Mouse (Mus musculus) cortical plate, adult 2 months (tissue): ENCODE measurements around the gene Rtn4rl1. TPM values are rescaled to one million over a fixed set of nuclear protein-coding genes. Genes with fewer than 3 reads are reported as not detected.

ENCODE experiments used
- H3K27ac ChIP-seq: fragments of 200-500 bp; 2 replicates; pipeline ENCODE4 v1.5.1; 2012; ENCODE audit warnings: low read length, control low read depth, inconsistent platforms; ENCODE audit not compliant: insufficient read depth
- H3K4me1 ChIP-seq: fragments of 200-500 bp; 2 replicates; pipeline ENCODE4 v1.6.1; 2011; ENCODE audit warnings: low read length; ENCODE audit not compliant: control insufficient read depth, insufficient read depth
- H3K4me3 ChIP-seq: fragments of 200-500 bp; 2 replicates; pipeline ENCODE4 v1.5.1; 2011; ENCODE audit warnings: mild to moderate bottlenecking, low read length, control low read depth; ENCODE audit not compliant: insufficient read depth
- CTCF ChIP-seq: fragments of 200-500 bp; IDR thresholded peaks from 2 replicates; pipeline ENCODE4 v1.5.1; 2011; ENCODE audit warnings: mild to moderate bottlenecking, control low read depth, low read length; ENCODE audit not compliant: insufficient read depth; ENCODE audit errors: extremely low read depth
- POLR2A ChIP-seq: fragments of 200-500 bp; IDR thresholded peaks from 2 replicates; pipeline ENCODE4 v1.6.1; 2011; ENCODE audit warnings: mild to moderate bottlenecking, low read length, control low read depth; ENCODE audit not compliant: insufficient read depth; ENCODE audit errors: extremely low read depth
- polyA plus RNA-seq: library from polyadenylated mRNA; depleted of rRNA; stranded (reverse); fragments of >200 nt; gene quantifications from 2 replicates; pipeline ENCODE4 v1.2.3, GENCODE M21; 2012

Gene Rtn4rl1
- polyA plus RNA-seq, 1 experiment = 37.9 TPM

DNA sequence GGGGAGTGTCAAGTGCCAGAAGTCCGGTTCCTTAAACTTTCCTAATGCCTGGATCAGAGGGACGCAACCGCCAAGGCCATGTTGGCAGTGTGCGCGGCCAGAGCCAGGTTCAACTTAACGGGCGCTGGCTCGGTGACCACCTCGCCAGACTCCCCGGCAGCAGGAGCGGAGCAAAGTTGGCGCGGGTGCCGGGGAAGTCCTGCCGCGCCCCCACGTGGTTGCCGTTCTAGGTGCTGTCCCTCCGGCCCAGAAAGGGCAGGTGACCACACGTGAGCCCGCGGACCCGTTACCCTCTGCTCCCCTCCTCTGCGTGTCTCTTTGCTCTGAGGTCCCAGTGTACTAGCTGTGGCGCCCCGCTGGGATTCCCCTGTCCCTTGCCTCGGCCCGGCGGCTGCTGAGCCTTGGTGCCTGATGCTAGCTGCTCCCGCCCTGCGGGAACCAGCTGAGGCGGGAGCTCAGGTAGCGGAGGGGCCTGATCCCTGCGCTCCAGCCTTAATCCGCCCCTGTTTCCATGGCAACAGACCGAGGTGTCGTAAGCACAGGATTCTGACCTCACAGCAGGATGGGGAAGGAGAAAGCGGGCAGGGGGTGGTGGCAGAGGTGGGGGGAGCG lies 1.4 kb downstream of the Rtn4rl1 start:
- peaks cover 7% of the 10 kb centered on the region for H3K4me1 ChIP-seq
- peak overlapping the region; percentile 74 for H3K4me3 ChIP-seq
- TF ChIP-seq POLR2A (no peak), CTCF (no peak)
- peak overlapping the region; percentile 72; the same call in 1 of the 2 replicates for H3K27ac ChIP-seq

DNA sequence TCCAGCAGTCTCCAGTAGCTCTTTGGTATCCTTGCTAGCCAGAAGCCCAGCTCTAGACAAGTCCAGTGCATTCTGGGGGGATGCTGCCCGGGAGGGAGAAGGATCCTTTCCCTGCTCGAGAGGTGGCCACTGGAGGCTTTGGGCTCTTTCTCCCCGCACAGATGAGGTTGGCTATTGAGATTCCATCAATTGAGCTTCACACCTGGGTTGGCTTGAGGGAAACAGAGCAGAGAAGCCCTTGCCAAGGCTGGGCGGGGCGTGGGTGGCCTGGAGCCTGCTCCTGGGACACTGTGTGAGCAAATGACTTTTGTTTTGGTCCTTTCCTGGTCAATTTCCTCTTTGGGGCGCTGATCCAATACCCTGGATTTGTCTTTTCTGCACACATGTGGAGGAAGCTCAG lies 2.5 kb downstream of the Rtn4rl1 start:
- H3K4me1 ChIP-seq = peaks cover 7% of the 10 kb centered on the region
- H3K27ac ChIP-seq = no peak overlapping the region; the same call in 1 of the 2 replicates
- TF ChIP-seq CTCF (no peak), POLR2A (no peak)
- H3K4me3 ChIP-seq = peak overlapping the region; percentile 74

DNA sequence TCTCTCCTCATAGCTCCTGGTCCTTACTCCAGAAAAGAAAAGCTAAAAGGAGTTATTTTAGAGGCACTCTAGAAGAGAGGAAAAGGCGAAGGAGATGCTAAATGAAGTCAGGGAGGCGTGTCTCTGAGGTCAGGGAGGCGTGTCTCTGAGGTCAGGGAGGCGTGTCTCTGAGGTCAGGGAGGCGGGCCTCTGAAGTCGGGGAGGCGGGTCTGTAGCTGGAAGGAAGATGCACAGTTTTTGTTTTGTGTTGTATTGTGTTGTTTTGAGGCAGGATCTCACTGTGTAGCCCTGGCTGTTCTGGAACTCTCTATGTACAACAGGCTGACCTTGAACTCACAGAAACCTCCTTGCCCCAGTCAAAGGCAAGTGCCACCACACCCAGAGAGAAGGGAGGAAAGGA lies 4.4 kb downstream of the Rtn4rl1 start:
- TF ChIP-seq CTCF (no peak), POLR2A (no peak)
- no peak overlapping the region for H3K27ac ChIP-seq
- H3K4me1 ChIP-seq = peaks cover 8% of the 10 kb centered on the region
- H3K4me3 ChIP-seq = no peak overlapping the region

DNA sequence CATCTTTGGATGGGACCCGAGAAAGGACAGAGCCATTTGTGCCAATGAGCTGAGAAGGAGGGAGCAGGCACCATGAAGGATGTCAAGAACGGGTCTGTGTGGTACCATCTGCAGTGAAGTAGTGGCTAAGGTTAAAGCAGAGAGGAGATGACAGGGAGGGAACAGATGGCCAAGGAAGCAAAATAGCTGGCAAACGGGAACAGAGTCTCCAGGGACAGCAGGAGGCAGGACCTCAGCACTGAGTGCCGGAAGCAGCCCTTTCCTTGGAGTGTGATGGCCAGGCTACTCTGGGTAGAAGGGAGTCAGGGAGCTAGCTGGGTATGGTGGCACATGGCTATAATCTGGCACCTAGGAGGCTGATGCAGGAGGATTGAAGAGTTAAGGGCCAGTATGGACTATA lies 5.2 kb downstream of the Rtn4rl1 start:
- H3K4me1 ChIP-seq = peaks cover 8% of the 10 kb centered on the region

DNA sequence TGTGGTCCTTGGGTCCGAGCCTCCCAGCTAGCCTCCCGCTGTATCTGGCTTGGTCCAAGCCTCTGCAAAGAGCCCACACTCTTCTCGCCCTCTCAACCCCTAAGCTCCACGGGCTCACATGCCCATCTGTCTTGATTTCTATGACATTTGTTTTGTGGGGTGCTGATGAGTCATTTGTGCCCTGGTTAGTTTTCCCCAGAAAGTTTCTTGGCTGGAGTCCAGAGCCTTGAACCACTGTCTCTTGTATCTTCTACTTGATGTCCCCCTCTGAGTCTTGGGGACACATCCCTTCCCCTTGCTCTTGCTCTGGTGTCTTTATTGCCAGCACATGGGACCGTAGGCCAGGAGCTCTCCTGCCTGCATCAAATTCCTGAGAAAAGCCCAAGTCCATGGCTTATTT lies 6.4 kb downstream of the Rtn4rl1 start:
- TF ChIP-seq CTCF (no peak), POLR2A (no peak)
- H3K4me3 ChIP-seq = no peak overlapping the region
- peaks cover 8% of the 10 kb centered on the region for H3K4me1 ChIP-seq
- H3K27ac ChIP-seq = no peak overlapping the region; the same call in 1 of the 2 replicates

More for the DNA sequence above, 5.2 kb downstream of the Rtn4rl1 start:
- TF ChIP-seq POLR2A (no peak), CTCF (no peak)
- H3K4me3 ChIP-seq = no peak overlapping the region
- no peak overlapping the region for H3K27ac ChIP-seq

DNA sequence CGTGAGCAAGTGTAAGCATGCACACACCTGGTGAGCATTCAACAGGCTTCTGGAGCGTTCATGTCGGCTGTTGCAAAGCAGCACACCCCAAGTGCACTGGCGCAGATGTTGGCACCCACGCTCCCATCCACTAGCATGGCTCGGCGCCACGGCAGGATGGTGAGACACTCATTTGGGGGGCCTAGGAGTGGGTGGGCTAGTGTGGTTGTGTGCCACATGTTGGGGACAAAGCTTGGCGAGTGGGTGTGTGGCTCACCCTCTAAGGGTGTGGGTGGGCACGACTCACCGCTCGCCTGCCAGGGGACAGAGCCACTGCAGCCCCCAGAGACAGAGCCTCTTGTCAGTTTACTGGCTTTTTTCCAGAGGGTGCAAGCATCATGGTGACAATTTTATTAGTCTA lies 7.4 kb downstream of the Rtn4rl1 start:
- H3K4me1 ChIP-seq = peaks cover 10% of the 10 kb centered on the region
- H3K4me3 ChIP-seq = no peak overlapping the region
- TF ChIP-seq POLR2A = no peak
- no peak for TF ChIP-seq CTCF
- no peak overlapping the region for H3K27ac ChIP-seq

DNA sequence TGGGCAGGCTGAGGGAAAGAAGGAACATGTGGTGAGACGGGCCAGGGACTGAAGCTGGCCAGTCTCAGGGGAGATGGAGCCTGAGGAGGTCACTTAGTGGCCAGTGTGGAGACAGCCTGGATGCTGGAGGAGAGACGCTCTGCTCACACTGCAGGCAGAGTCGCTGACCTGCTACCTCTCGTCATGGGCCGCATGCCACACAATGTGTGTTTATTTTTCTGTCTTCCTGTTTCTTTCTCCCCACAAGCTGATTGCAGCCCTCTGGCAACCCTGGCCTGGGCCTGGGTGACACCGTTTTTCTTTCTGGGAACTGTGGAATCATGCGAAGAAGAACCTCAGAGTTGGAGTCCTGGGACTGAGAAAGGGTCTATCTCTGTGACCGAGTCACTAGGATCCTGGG lies 8.1 kb downstream of the Rtn4rl1 start:
- Histone ChIP-seq H3K4me1 (peaks cover 10% of the 10 kb centered on the region), H3K27ac (no peak overlapping the region), H3K4me3 (no peak overlapping the region)
- TF ChIP-seq POLR2A (no peak), CTCF (no peak)

DNA sequence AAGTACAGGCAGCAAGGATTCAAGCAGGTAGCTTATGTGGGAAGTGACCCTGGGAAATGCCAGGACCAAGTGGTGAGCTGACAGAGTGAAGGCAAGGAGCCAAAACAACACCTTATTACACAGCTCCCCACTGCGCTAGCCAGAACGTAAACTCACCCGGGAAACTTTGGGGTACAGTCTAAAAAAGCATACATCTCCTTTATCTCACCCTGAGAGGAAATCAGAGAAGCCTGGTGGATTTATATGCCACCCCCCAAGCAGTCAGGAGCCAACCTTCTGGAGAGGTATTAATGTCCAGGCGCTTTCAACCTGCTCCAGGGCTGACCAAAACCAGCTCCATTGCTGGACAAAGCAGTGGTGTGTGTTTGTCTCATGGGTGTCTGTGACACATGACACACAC lies 10.3 kb downstream of the Rtn4rl1 start:
- Histone ChIP-seq H3K27ac (no peak overlapping the region), H3K4me3 (no peak overlapping the region), H3K4me1 (peaks cover 10% of the 10 kb centered on the region)
- TF ChIP-seq CTCF (no peak), POLR2A (no peak)

DNA sequence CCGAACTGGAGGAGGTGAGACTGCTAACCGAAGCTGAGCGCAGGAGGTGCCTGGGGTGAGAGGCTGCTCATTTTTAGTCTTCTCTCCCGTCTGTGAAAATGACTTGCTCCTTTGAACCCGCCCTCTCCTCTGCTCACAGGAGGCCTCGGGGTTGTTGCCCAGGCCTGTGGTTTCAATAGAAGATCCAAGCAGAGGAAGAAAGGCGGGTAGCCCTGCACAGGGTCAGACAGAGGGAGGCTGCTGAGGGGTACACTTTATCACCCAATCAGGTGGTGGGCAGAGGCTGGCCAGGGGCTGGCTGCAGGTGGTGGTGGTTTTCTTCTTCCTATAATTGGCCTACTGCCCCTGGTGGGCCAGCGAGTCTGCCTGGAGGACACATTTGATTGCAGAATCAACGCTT lies 10.9 kb downstream of the Rtn4rl1 start:
- TF ChIP-seq CTCF (no peak), POLR2A (no peak)
- Histone ChIP-seq H3K4me3 (no peak overlapping the region), H3K27ac (no peak overlapping the region), H3K4me1 (peaks cover 9% of the 10 kb centered on the region)

DNA sequence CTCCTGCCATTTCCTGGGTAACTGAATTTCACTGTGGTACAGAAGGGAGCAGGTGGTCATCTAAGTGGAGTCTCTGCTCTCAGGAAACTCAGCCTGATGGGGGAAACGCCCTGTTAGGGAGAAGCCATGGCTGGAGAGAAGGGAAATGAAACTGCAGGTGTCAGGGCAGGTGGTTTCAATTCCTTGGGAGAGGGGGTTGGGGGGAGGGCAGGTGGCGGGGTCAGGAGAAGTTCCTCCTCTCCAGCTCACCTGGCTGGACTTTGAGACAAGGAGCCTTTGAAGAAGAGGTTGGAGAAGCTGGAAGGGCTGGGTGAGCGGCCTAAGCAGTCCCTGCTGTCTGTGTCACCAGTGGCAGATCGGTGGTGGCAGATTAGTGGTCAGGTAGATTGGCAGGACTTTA lies 12.8 kb downstream of the Rtn4rl1 start:
- no peak overlapping the region for H3K4me3 ChIP-seq
- no peak overlapping the region for H3K27ac ChIP-seq
- peaks cover 7% of the 10 kb centered on the region for H3K4me1 ChIP-seq
- TF ChIP-seq CTCF = no peak
- no peak for TF ChIP-seq POLR2A
